ENCODE assay signal across 8 mouse cellular contexts in the genomic region with DNA sequence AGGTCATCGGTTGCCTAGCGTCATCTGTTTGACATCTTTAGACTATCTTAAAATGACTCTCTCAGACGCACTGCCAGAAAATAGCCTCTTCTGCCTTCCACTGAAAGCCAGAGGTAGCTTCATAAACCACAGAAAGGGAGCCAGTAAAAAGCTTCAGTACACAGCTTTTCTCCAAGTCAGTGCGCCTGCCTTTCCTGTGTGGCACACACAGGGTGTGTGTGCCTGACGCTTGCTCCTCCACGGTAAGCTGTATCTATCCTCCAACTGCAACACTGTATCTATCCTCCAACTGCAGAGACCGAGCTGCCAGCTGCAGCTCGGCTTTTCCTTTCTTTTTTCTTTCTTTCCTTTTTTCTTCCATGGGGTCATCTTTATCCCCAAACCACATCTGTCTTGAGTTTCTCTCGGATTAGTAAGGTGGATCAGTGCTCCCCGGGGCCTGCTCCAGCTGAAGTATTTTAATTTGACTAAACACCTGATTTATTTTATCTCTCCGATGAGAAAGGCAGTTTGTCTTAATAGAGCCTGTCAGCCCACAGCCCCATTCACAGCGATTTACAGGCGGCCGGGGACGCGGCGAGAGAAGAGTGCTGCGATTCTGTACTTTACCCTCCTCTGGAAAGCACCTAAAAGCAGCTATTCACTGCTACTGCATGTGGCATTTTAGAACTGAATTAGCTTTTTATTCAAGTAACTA.
DNase-seq lines count a peak whose midpoint lies in the region; ATAC-seq lines count a peak whose summit lies in the region.

No protein-coding gene starts in this region.

- peak overlapping the region; percentile 65 for H3K4me2 ChIP-seq in heart, embryonic 12.5 days
- peak overlapping the region; percentile 6; the same call in 1 of the 2 replicates for H3K4me2 ChIP-seq in hindbrain, embryonic 11.5 days (replicated peaks; ENCODE audit: low read depth, low read length)
- peak overlapping the region; percentile 52 for H3K4me2 ChIP-seq in midbrain, embryonic 12.5 days (replicated peaks)

- no peaks in the 10 kb centered on the region for H3K9me3 ChIP-seq in heart, embryonic 12.5 days (replicated peaks)
- H3K9me3 ChIP-seq in hindbrain, embryonic 11.5 days (ENCODE audit: control insufficient read depth, low read length), result no peaks in the 10 kb centered on the region
- no peaks in the 10 kb centered on the region for H3K9me3 ChIP-seq in midbrain, embryonic 12.5 days

- H3K4me1 ChIP-seq in heart, embryonic 12.5 days (replicated peaks), result peaks cover 32% of the 10 kb centered on the region
- H3K4me1 ChIP-seq in hindbrain, embryonic 11.5 days (replicated peaks; ENCODE audit: control insufficient read depth, insufficient read depth, low read length), result no peaks in the 10 kb centered on the region; the same call in 1 of the 2 replicates
- H3K4me1 ChIP-seq in midbrain, embryonic 12.5 days, result peaks cover 44% of the 10 kb centered on the region

- peak overlapping the region; percentile 32 for H3K4me3 ChIP-seq in heart, embryonic 12.5 days
- H3K4me3 ChIP-seq in hindbrain, embryonic 11.5 days (ENCODE audit: low read depth, low read length), result no peak overlapping the region
- peak overlapping the region; percentile 28 for H3K4me3 ChIP-seq in midbrain, embryonic 12.5 days

- no peak for ATAC-seq in heart, embryonic 12.5 days (ENCODE audit: insufficient number of reproducible peaks, low FRiP score)
- ATAC-seq in hindbrain, embryonic 11.5 days (ENCODE audit: low FRiP score), result no peak
- no peak for ATAC-seq in midbrain, embryonic 12.5 days (ENCODE audit: low FRiP score, low read depth)
- ATAC-seq in megakaryocyte progenitor cell, adult 5-6 weeks (replicated peaks; ENCODE audit: poor library complexity), result no peak

- WGBS in heart, embryonic 12.5 days, result 36% methylated on average over 18 of the region's 18 CpGs
- 42% methylated on average over 18 of the region's 18 CpGs for WGBS in hindbrain, embryonic 11.5 days
- 11% methylated on average over 18 of the region's 18 CpGs for WGBS in midbrain, embryonic 12.5 days

- H3K27me3 ChIP-seq in heart, embryonic 12.5 days (replicated peaks), result no peaks in the 10 kb centered on the region
- no peaks in the 10 kb centered on the region for H3K27me3 ChIP-seq in hindbrain, embryonic 11.5 days (ENCODE audit: control insufficient read depth, insufficient read depth, low read length)
- no peaks in the 10 kb centered on the region for H3K27me3 ChIP-seq in midbrain, embryonic 12.5 days

- no peak overlapping the region for H3K27ac ChIP-seq in heart, embryonic 12.5 days (ENCODE audit: poor library complexity, severe bottlenecking)
- H3K27ac ChIP-seq in hindbrain, embryonic 11.5 days (ENCODE audit: low read depth, low read length), result no peak overlapping the region
- H3K27ac ChIP-seq in midbrain, embryonic 12.5 days (replicated peaks), result peak overlapping the region; percentile 52; the same call in 1 of the 2 replicates

- no peak for DNase-seq in heart, postnatal 4 days
- peak; percentile 46 for DNase-seq in embryo, embryonic 11.5 days (ENCODE audit: low read depth, low spot score)
- DNase-seq in hindbrain, embryonic 11.5 days (ENCODE audit: low spot score), result peak; percentile 38
- no peak for DNase-seq in B cell, adult 2 months
- DNase-seq in ovary, postnatal 36 days (ENCODE audit: low spot score), result no peak

- no peaks in the 10 kb centered on the region for H3K36me3 ChIP-seq in heart, embryonic 12.5 days
- H3K36me3 ChIP-seq in hindbrain, embryonic 11.5 days (ENCODE audit: control insufficient read depth, insufficient read depth, low read length), result no peaks in the 10 kb centered on the region
- H3K36me3 ChIP-seq in midbrain, embryonic 12.5 days, result no peaks in the 10 kb centered on the region

- H3K9ac ChIP-seq in heart, embryonic 12.5 days, result peak overlapping the region; percentile 48; the same call in 1 of the 2 replicates
- H3K9ac ChIP-seq in hindbrain, embryonic 11.5 days (ENCODE audit: low read depth, low read length), result no peak overlapping the region
- H3K9ac ChIP-seq in midbrain, embryonic 12.5 days (replicated peaks), result peak overlapping the region; percentile 43; the same call in 1 of the 2 replicates

Comparison
In these comparisons a context has a peak if more than half of its experiments do, and no peak if none do; other contexts are left out.
1. H3K4me2 ChIP-seq: peak in every context shown above with its lines; median percentile 65 in heart, embryonic 12.5 days; 52 in midbrain, embryonic 12.5 days; 6 in hindbrain, embryonic 11.5 days.
2. DNase-seq: peak in embryo, embryonic 11.5 days (single experiment) and hindbrain, embryonic 11.5 days (single experiment); none in heart, postnatal 4 days (single experiment), B cell, adult 2 months (0 of 2) and ovary, postnatal 36 days (single experiment).